Mouse (Mus musculus): ENCODE measurements around the gene Sv2a. TPM values are rescaled to one million over a fixed set of nuclear protein-coding genes. Genes with fewer than 3 reads are reported as not detected.
"Not testable (repeated sequence)": the region's sequence is repeated elsewhere in the genome, so short reads cannot be mapped to it uniquely, and the experiment has no call there.

Gene Sv2a
- polyA plus RNA-seq, 1 experiment = not detected

DNA sequence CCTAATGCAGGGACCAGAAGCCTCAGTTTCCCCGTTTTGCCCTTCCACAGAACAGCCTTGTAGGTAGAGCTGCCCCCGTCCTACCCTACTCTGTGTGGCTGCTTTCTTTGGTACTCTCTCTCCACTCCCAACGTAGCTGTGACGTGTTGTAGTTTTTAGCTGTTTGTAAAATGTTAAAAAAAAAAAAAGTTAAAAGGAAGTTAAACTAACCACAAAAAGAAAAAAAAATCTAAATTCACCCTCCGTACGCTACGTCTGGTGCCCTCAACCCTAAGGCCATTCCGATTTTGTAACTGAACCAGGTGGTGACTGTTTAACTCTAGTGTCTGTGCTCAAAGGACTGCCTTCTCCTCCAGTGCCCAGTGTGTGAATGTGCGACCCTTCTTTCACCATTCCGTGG is 14.0 kb downstream of the Sv2a start:
- Histone ChIP-seq H3K4me1 (ENCODE audit: control insufficient read depth, insufficient read depth, insufficient read length, low read length) (no peaks in the 10 kb centered on the region), H3K4me3 (ENCODE audit: insufficient read depth, low read depth, low read length) (no peak overlapping the region)

DNA sequence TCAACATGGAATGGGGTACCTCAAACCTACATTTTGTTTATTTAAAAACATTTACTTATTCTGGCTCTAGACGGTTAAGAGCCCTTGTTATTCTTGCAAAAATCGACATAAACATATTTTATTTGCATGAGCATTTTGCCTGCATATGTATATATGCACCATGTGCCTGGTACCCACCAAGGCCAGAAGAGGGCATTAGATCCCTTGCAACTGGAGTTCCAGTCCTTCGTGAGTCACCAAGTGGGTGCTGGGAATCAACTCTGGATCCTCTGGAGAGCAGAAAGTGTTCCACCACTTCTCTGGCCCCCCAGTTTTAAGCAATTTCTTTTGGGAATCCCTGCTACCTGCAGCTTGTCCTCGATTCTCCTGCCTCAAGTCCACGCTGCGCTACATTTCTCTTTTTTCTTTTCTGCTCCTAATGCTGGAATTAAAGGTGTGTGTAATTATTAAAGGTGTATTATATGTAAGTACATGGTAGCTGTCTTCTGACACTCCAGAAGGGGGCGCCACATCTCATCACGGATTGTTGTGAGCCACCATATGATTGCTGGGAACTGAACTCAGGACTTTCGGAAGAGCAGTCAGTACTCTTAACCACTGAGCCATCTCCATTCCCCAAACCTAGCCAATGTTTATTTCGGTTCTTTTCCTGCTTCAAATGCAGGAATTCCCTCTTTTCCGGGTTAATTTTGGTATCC is 14.8 kb downstream of the Sv2a start:
- H3K4me1 ChIP-seq (ENCODE audit: control insufficient read depth, insufficient read depth, insufficient read length, low read length) = no peaks in the 10 kb centered on the region
- H3K27ac ChIP-seq (replicated peaks; ENCODE audit: low read depth, low read length) = no peak overlapping the region
- H3K4me3 ChIP-seq (ENCODE audit: insufficient read depth, low read depth, low read length) = no peak overlapping the region

More for the DNA sequence above, 14.0 kb downstream of the Sv2a start:
- H3K27ac ChIP-seq (replicated peaks; ENCODE audit: low read depth, low read length) = no peak overlapping the region

DNA sequence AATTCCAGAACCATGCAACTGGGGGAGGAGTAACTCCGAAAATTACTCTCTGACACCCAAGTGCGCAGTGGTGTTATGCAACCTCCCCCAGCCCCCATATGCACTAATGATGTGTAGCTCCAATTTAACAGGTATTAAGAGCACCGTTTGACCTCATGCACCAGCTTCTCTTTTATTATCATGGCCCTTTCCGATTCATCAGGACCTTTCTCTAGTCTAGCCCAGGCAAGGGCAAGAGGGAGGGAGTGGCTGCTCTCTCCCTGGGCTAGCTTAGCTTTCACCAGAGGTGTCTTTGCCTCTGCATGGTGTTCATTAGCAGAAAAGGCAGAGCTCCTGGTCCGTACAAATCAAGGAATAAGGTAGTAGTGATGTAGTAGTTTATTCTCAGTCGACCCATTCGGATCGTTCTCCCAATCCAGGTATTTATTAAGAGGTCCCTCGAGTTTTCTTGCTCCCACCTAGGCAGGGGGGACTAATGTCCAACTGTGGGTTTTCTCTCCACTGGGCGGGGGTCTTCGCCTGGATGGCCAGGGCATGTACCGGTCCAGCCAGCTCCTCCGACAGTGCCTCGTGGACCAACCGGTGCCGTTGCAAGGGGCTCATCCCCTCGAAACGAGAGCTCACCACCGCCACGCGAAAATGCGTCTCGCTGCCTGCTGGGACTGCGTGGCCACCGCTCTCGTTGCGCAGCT is 15.6 kb downstream of the Sv2a start:
- peak overlapping the region; percentile 91 for H3K4me3 ChIP-seq (ENCODE audit: insufficient read depth, low read depth, low read length)
- no peaks in the 10 kb centered on the region for H3K4me1 ChIP-seq (ENCODE audit: control insufficient read depth, insufficient read depth, insufficient read length, low read length)
- H3K27ac ChIP-seq (replicated peaks; ENCODE audit: low read depth, low read length) = peak overlapping the region; percentile 87; the same call in 1 of the 2 replicates

DNA sequence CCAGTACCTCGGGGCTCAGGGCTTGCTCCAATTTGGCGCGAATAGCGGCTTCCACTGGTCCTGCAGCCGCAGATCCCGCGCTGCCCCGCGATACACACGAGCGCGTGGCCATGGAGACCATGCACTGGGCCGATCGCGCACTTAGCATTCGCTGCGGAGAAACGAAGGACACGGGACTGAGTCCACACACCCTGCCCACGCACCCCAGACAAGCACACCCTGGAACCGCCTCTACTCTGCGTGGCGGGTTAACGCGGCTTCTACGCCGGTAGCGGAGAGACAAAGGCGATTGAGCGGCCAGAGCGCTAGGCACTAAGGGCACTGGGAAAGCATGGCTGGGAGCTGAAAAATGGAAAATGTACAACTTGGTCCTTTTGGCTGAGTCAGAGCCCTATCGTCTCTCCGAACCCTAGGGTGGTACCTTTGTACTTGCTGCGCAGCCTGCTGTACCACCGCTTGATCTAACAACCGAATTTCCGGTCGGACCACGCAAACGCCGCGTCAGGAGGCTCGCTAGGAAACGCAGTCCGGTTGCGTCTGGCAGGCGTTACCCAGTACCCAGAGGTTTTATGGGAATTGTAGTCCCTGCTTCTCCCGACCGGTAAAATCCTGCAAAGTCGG is 16.3 kb downstream of the Sv2a start:
- H3K4me1 ChIP-seq (ENCODE audit: control insufficient read depth, insufficient read depth, insufficient read length, low read length) = no peaks in the 10 kb centered on the region
- H3K27ac ChIP-seq (replicated peaks; ENCODE audit: low read depth, low read length) = peak overlapping the region; percentile 87
- peak overlapping the region; percentile 91 for H3K4me3 ChIP-seq (ENCODE audit: insufficient read depth, low read depth, low read length)

DNA sequence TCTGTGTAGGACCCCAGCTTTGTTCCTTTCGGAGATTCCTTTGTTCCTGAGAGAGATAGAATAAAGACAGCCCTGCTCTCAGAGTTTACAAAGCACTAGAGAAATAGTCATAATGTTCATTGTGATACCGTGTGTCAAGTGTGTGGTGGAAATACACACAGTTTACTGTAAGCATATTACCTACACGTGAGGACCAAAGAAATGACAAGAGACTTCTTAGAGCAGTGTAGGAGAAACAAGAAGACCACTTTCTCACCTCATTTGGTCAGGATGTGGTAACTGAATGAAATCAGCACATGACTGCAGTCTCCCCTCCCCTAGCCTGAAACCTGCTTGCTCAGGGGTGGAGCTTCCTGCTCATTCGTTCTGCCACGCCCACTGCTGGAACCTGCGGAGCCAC is 17.2 kb downstream of the Sv2a start:
- Histone ChIP-seq H3K27ac (replicated peaks; ENCODE audit: low read depth, low read length) (no peak overlapping the region), H3K4me3 (ENCODE audit: insufficient read depth, low read depth, low read length) (peak overlapping the region; percentile 3; the same call in 1 of the 2 replicates), H3K4me1 (ENCODE audit: control insufficient read depth, insufficient read depth, insufficient read length, low read length) (no peaks in the 10 kb centered on the region)

DNA sequence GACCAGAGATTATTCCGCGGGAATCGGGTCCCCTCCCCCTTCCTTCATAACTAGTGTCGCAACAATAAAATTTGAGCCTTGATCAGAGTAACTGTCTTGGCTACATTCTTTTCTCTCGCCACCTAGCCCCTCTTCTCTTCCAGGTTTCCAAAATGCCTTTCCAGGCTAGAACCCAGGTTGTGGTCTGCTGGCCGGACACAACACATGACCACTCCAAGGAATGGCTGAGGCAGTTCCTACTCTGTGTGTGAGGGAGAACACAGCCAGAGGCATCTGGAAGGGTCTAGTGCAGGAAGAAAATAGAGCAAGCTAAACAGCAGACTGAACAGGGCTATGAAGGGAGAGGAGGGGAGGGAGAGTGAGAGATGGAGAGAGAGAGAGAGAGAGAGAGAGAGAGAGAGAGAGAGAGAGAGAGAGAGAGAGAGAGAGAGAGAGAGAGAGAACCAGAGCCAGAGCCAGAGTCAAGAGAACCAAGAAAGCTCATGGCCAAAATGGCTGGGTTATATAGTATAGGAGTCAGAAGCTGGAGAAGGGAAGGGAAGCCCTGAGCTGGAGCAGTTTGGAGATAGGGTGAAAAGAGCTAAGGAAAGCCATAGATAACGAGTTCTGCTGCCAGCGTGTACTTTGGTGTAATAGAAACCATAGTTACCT is 17.8 kb downstream of the Sv2a start:
- not testable (repeated sequence) for H3K4me3 ChIP-seq (ENCODE audit: insufficient read depth, low read depth, low read length); H3K27ac ChIP-seq (replicated peaks; ENCODE audit: low read depth, low read length); H3K4me1 ChIP-seq (ENCODE audit: control insufficient read depth, insufficient read depth, insufficient read length, low read length)

DNA sequence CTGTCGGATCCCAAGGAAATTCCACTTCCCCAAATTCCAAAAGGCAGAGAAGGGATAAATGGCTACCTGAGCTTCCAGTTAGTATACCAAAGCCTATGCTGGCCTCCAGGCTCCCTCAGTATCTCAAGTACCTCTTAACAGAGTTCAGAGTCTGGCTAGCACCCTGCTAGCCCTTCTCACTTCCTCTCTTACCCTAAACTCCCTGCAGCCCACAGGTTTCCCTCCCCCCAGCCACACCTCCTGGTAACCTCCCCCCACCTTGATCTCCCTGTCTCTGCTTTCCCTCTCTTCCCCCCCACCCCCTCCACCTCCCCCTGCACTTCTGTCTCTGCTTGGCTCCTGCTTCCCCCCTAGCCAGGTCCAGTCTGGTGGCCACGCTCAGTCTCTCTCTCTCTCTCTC is 18.8 kb downstream of the Sv2a start:
- H3K4me1 ChIP-seq (ENCODE audit: control insufficient read depth, insufficient read depth, insufficient read length, low read length) = no peaks in the 10 kb centered on the region
- no peak overlapping the region for H3K27ac ChIP-seq (replicated peaks; ENCODE audit: low read depth, low read length)

DNA sequence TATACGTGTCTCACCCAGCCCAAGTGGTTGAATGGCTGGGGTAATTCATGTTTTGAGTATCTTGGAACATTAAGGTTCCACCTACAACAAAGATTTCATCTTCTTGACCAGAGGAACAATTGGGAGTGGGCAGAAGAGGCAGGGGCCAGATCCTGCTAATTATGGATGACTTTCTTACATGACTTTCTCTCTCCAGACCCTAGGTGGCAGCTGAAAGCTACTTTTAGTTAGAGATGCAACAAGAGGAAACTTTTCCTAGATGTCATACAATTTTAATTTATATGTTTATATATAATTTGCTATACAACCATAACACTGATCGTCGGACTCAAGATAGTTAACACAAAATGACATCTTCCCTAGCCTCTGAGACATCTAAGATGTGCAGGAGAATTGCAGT is 26.9 kb downstream of the Sv2a start:
- no peaks in the 10 kb centered on the region for H3K4me1 ChIP-seq (ENCODE audit: control insufficient read depth, insufficient read depth, insufficient read length, low read length)

More for the DNA sequence above, 18.8 kb downstream of the Sv2a start:
- H3K4me3 ChIP-seq (ENCODE audit: insufficient read depth, low read depth, low read length) = no peak overlapping the region

DNA sequence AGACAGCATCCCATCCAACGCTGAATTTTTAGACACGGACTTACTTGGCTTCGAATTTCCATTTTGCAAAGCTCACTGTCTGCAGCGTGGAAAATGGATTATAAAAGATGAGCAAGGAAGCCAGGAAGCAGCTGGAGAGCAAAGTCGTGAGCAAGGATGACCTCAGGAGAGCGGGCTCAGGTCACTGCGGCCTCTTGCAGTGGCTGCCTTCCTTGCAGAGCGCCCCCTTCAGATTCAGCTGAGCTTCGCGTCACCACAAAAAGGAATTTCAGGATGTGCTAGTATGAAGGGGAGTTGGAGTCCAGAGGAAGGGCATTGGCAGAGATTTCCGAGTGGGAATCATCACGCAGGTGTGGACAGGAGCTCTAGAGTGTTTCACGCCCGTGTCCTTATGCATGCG is 28.3 kb downstream of the Sv2a start:
- Histone ChIP-seq H3K4me3 (ENCODE audit: insufficient read depth, low read depth, low read length) (no peak overlapping the region), H3K4me1 (ENCODE audit: control insufficient read depth, insufficient read depth, insufficient read length, low read length) (no peaks in the 10 kb centered on the region), H3K27ac (replicated peaks; ENCODE audit: low read depth, low read length) (no peak overlapping the region)

More for the DNA sequence above, 26.9 kb downstream of the Sv2a start:
- no peak overlapping the region for H3K27ac ChIP-seq (replicated peaks; ENCODE audit: low read depth, low read length)
- H3K4me3 ChIP-seq (ENCODE audit: insufficient read depth, low read depth, low read length) = no peak overlapping the region

DNA sequence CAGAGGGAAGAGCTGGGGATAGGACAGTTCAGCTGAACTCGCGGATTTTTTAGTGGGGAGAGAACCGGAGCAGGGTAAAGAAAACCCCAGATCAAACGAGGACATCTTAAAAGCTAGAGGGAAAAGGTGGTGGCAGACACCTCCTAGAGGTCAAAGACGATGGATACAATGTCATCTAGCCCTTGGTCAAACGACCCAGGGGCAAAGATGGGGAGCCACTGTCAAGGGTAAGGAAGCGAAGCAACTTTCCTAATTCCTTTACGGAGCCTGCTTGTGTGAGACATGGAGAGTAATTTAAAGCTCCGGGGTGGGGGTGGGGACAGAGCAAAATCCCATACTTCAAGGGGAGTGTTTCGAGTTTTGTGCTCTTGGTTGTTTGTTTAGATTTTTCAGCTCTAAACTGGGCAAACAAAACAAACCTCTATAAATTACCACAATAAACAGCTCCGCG is 38.3 kb downstream of the Sv2a start:
- H3K4me3 ChIP-seq (ENCODE audit: insufficient read depth, low read depth, low read length) = peak overlapping the region; percentile 85
- H3K27ac ChIP-seq (replicated peaks; ENCODE audit: low read depth, low read length) = peak overlapping the region; percentile 89
- peaks cover 6% of the 10 kb centered on the region for H3K4me1 ChIP-seq (ENCODE audit: control insufficient read depth, insufficient read depth, insufficient read length, low read length)

DNA sequence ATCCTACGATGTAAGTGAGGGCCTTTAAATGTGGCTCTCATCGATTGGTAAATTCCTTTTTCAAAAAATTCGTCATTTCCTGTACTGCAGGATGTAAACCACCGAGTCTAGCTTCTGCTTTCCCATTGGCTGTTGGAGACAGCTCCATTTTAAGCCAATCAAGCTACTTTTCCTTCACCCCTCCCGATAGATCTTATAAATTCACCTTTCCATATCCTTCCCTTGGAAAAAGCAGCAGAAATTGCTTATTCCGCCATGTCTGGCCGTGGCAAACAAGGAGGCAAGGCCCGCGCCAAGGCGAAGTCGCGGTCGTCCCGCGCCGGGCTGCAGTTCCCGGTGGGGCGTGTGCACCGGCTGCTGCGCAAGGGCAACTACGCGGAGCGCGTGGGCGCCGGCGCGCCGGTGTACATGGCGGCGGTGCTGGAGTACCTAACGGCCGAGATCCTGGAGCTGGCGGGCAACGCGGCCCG is 38.7 kb downstream of the Sv2a start, which contains the start of the genes Bola1 and Hist2h2ab:
TSS of gene Bola1 (minus strand) at position 49 of the 470 bp plus-strand sequence.
TSS of gene Hist2h2ab (plus strand) at position 205 of the 470 bp plus-strand sequence.
- H3K27ac ChIP-seq (replicated peaks; ENCODE audit: low read depth, low read length) = peak within 1 kb of the TSS; percentile 89
- H3K4me1 ChIP-seq (ENCODE audit: control insufficient read depth, insufficient read depth, insufficient read length, low read length) = peaks cover 6% of the 10 kb centered on the region
- H3K4me3 ChIP-seq (ENCODE audit: insufficient read depth, low read depth, low read length) = peak within 1 kb of the TSS; percentile 85

DNA sequence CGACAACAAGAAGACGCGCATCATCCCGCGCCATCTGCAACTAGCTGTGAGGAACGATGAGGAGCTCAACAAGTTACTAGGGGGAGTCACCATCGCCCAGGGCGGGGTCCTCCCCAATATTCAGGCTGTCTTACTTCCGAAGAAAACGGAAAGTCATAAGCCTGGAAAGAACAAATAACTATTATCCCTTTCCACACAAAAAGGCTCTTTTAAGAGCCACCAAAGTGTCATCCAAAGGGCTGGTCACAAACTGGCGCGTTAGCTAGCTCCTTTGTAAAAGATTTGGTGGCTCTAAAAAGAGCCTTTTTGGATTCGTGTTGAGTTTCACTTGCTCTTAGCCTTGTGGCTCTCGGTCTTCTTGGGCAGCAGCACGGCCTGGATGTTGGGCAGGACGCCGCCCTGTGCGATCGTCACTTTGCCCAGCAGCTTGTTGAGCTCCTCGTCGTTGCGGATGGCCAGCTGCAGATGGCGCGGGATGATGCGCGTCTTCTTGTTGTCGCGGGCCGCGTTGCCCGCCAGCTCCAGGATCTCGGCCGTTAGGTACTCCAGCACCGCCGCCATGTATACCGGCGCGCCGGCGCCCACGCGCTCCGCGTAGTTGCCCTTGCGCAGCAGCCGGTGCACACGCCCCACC is 39.3 kb downstream of the Sv2a start:
- peak overlapping the region; percentile 87 for H3K27ac ChIP-seq (replicated peaks; ENCODE audit: low read depth, low read length)
- not testable (repeated sequence) for H3K4me1 ChIP-seq (ENCODE audit: control insufficient read depth, insufficient read depth, insufficient read length, low read length)
- H3K4me3 ChIP-seq (ENCODE audit: insufficient read depth, low read depth, low read length) = peak overlapping the region; percentile 85

DNA sequence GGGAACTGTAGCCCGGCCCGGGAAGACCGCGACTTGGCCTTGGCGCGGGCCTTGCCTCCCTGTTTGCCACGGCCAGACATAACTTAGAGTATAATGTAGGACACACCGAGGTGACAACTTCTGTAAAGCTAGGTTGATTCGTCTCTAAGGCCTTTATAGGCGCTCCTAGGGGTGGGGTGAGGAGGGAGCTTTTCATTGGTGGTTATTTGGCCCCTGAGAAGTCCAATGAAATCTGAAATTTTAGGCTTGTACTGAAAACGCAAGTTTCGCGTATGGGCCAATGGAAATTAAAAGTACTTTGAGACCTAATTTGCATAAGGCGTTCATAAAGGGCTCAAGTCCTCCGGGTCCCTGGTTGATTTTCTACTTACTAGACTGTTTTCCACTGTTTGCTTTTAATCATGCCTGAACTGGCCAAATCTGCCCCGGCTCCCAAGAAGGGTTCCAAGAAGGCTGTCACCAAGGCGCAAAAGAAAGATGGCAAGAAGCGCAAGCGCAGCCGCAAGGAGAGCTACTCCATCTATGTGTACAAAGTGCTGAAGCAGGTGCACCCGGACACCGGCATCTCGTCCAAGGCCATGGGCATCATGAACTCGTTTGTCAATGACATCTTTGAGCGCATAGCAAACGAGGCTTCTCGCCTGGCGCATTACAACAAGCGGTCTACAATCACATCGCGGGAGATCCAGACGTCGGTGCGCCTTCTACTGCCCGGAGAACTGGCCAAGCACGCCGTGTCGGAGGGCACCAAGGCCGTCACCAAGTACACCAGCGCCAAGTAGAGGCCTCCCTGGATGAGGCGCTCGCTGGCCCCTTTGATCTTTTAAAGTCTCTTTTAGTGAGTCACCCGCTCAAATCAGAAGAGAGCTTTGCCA is 40.1 kb downstream of the Sv2a start, which contains the start of the genes Hist2h2ac and Hist2h2be:
TSS of gene Hist2h2ac (minus strand) at position 116 of the 875 bp plus-strand sequence.
TSS of gene Hist2h2be (plus strand) at position 355 of the 875 bp plus-strand sequence.
- peak within 1 kb of the TSS; percentile 85 for H3K4me3 ChIP-seq (ENCODE audit: insufficient read depth, low read depth, low read length)
- peak within 1 kb of the TSS; percentile 87 for H3K27ac ChIP-seq (replicated peaks; ENCODE audit: low read depth, low read length)
- H3K4me1 ChIP-seq (ENCODE audit: control insufficient read depth, insufficient read depth, insufficient read length, low read length) = peaks cover 6% of the 10 kb centered on the region
